Mouse (Mus musculus): ENCODE data around the gene Syndig1. TPM values are rescaled to one million over a fixed set of nuclear protein-coding genes. Genes with fewer than 3 reads are reported as not detected.

Gene Syndig1
- total and polyA plus RNA-seq, 3 experiments = not detected

- H3K9ac ChIP-seq (ENCODE audit: control insufficient read depth, low read depth, low read length, poor library complexity, severe bottlenecking) = no peak overlapping the region
- H3K9me3 ChIP-seq (replicated peaks; ENCODE audit: insufficient read depth, low read length) = no peaks in the 10 kb centered on the region
- no peak overlapping the region for H3K4me3 ChIP-seq (ENCODE audit: control insufficient read depth in 1 of 2, insufficient read depth in 1 of 2, low read depth in 2 of 2, low read length in 2 of 2)
- no peaks in the 10 kb centered on the region for H3K4me1 ChIP-seq (ENCODE audit: control insufficient read depth in 1 of 2, insufficient read depth in 2 of 2, low read length in 2 of 2)
- DNase-seq (ENCODE audit: low read depth, low spot score) = no peak
- H3K79me2 ChIP-seq (ENCODE audit: control insufficient read depth, insufficient read depth, low read length, poor library complexity) = no peaks in the 10 kb centered on the region
- no peaks in the 10 kb centered on the region for H3K36me3 ChIP-seq (ENCODE audit: control insufficient read depth in 1 of 2, insufficient read depth in 2 of 2, low read length in 2 of 2)
- no peak for TF ChIP-seq ZC3H11A (IDR thresholded peaks at IDR 0.05; ENCODE audit: low read depth, low read length)
- no peak for TF ChIP-seq MAFK (IDR thresholded peaks at IDR 0.05; ENCODE audit: borderline replicate concordance, low read depth, low read length)
- TF ChIP-seq KAT2A (conservative IDR thresholded peaks at IDR 0.05; ENCODE audit: low read depth, low read length) = no peak
- no peak for TF ChIP-seq TBP (IDR thresholded peaks at IDR 0.05; ENCODE audit: low read depth, low read length)
- TF ChIP-seq MYB (IDR thresholded peaks at IDR 0.05; ENCODE audit: low read depth, low read length) = no peak
- TF ChIP-seq MAZ (IDR thresholded peaks at IDR 0.05; ENCODE audit: low read depth, low read length) = no peak
- no peak for TF ChIP-seq ELF1 (IDR thresholded peaks at IDR 0.05; ENCODE audit: low read depth, low read length)
- TF ChIP-seq CTCF (IDR thresholded peaks at IDR 0.05 in 2 of 3, conservative IDR thresholded peaks at IDR 0.05 in 1 of 3; ENCODE audit: control insufficient read depth in 1 of 3, insufficient read depth in 1 of 3, low read depth in 2 of 3, low read length in 3 of 3, poor library complexity in 1 of 3, severe bottlenecking in 1 of 3) = no peak
- no peak for TF ChIP-seq CHD1 (IDR thresholded peaks at IDR 0.05; ENCODE audit: low read depth, low read length)
- no peak for TF ChIP-seq MXI1 (IDR thresholded peaks at IDR 0.05; ENCODE audit: low read depth, low read length)
- no peak for TF ChIP-seq EP300 (IDR thresholded peaks at IDR 0.05; ENCODE audit: low read depth in 1 of 2, low read length in 2 of 2)
- TF ChIP-seq POLR2AphosphoS2 (IDR thresholded peaks at IDR 0.05; ENCODE audit: low read length) = no peak
- TF ChIP-seq ZMIZ1 (IDR thresholded peaks at IDR 0.05; ENCODE audit: low read depth, low read length) = no peak
- no peak for TF ChIP-seq MYC (IDR thresholded peaks at IDR 0.05; ENCODE audit: low read depth, low read length)
- TF ChIP-seq MAX (IDR thresholded peaks at IDR 0.05; ENCODE audit: low read length) = no peak
- TF ChIP-seq POLR2AphosphoS5 (IDR thresholded peaks at IDR 0.05; ENCODE audit: borderline replicate concordance, low read depth, low read length) = no peak
- no peak for TF ChIP-seq POLR2A (IDR thresholded peaks at IDR 0.05; ENCODE audit: control insufficient read depth in 1 of 2, insufficient read depth in 1 of 2, low read depth in 1 of 2, low read length in 2 of 2, poor library complexity in 1 of 2)
- H3K27ac ChIP-seq (ENCODE audit: control insufficient read depth, low read depth, low read length) = no peak overlapping the region
- H3K27me3 ChIP-seq (ENCODE audit: control insufficient read depth in 1 of 2, insufficient read depth in 2 of 2, low read length in 2 of 2) = no peaks in the 10 kb centered on the region
Observed at GRCm38 (mm10) chr2:149931111-149931510, 102.1 kb downstream of the Syndig1 start.

- H3K79me2 ChIP-seq (ENCODE audit: control insufficient read depth, insufficient read depth, low read length, poor library complexity) = no peaks in the 10 kb centered on the region
- no peak for DNase-seq (ENCODE audit: low read depth, low spot score)
Observed at GRCm38 (mm10) chr2:149932095-149932494, 103.1 kb downstream of the Syndig1 start.

More at GRCm38 (mm10) chr2:149932095-149932494, 103.1 kb downstream of the Syndig1 start:
- Histone ChIP-seq H3K36me3 (ENCODE audit: control insufficient read depth in 1 of 2, insufficient read depth in 2 of 2, low read length in 2 of 2) (no peaks in the 10 kb centered on the region), H3K4me3 (ENCODE audit: control insufficient read depth in 1 of 2, insufficient read depth in 1 of 2, low read depth in 2 of 2, low read length in 2 of 2) (no peak overlapping the region), H3K27me3 (ENCODE audit: control insufficient read depth in 1 of 2, insufficient read depth in 2 of 2, low read length in 2 of 2) (no peaks in the 10 kb centered on the region), H3K9ac (ENCODE audit: control insufficient read depth, low read depth, low read length, poor library complexity, severe bottlenecking) (no peak overlapping the region), H3K9me3 (replicated peaks; ENCODE audit: insufficient read depth, low read length) (no peaks in the 10 kb centered on the region), H3K27ac (ENCODE audit: control insufficient read depth, low read depth, low read length) (no peak overlapping the region), H3K4me1 (ENCODE audit: control insufficient read depth in 1 of 2, insufficient read depth in 2 of 2, low read length in 2 of 2) (no peaks in the 10 kb centered on the region)
- no peak for TF ChIP-seq BHLHE40 (IDR thresholded peaks at IDR 0.05; ENCODE audit: borderline replicate concordance, low read depth, low read length)
- no peak for TF ChIP-seq ELF1 (IDR thresholded peaks at IDR 0.05; ENCODE audit: low read depth, low read length)
- TF ChIP-seq ZKSCAN1 (IDR thresholded peaks at IDR 0.05; ENCODE audit: low read depth, low read length) = no peak
- TF ChIP-seq TAL1 (IDR thresholded peaks at IDR 0.05; ENCODE audit: low read length) = no peak
- TF ChIP-seq MYC (IDR thresholded peaks at IDR 0.05; ENCODE audit: low read depth, low read length) = no peak
- no peak for TF ChIP-seq USF2 (IDR thresholded peaks at IDR 0.05; ENCODE audit: borderline replicate concordance in 1 of 2, insufficient read depth in 1 of 2, low read depth in 1 of 2, low read length in 2 of 2)
- no peak for TF ChIP-seq MAFK (IDR thresholded peaks at IDR 0.05; ENCODE audit: borderline replicate concordance, low read depth, low read length)
- TF ChIP-seq CHD1 (IDR thresholded peaks at IDR 0.05; ENCODE audit: low read depth, low read length) = no peak
- no peak for TF ChIP-seq CTCF (IDR thresholded peaks at IDR 0.05 in 2 of 3, conservative IDR thresholded peaks at IDR 0.05 in 1 of 3; ENCODE audit: control insufficient read depth in 1 of 3, insufficient read depth in 1 of 3, low read depth in 2 of 3, low read length in 3 of 3, poor library complexity in 1 of 3, severe bottlenecking in 1 of 3)
- TF ChIP-seq POLR2AphosphoS5 (IDR thresholded peaks at IDR 0.05; ENCODE audit: borderline replicate concordance, low read depth, low read length) = no peak
- TF ChIP-seq GATA1 (IDR thresholded peaks at IDR 0.05; ENCODE audit: low read depth, low read length) = no peak
- TF ChIP-seq MAZ (IDR thresholded peaks at IDR 0.05; ENCODE audit: low read depth, low read length) = no peak
- TF ChIP-seq MEF2A (IDR thresholded peaks at IDR 0.05; ENCODE audit: extremely low read depth, insufficient replicate concordance, low read depth, low read length, poor library complexity, severe bottlenecking) = no peak
- TF ChIP-seq SIN3A (IDR thresholded peaks at IDR 0.05; ENCODE audit: low read length) = no peak
- TF ChIP-seq MXI1 (IDR thresholded peaks at IDR 0.05; ENCODE audit: low read depth, low read length) = no peak
